Mouse (Mus musculus): ENCODE measurements at regions not wholly inside any gene's neighbourhood (a gene's known extent, or its start where the extent isn't known, plus 50 kb on each side); places are given as distances from the start of the nearest gene placed in this dataset.
"Not testable (repeated sequence)": the region's sequence is repeated elsewhere in the genome, so short reads cannot be mapped to it uniquely, and the experiment has no call there.

- in situ Hi-C loops (cut with MboI, MseI): no loop called here
Observed at GRCm38 (mm10) chr13:16465812-16466211, 454.2 kb downstream of the Inhba start.

DNA sequence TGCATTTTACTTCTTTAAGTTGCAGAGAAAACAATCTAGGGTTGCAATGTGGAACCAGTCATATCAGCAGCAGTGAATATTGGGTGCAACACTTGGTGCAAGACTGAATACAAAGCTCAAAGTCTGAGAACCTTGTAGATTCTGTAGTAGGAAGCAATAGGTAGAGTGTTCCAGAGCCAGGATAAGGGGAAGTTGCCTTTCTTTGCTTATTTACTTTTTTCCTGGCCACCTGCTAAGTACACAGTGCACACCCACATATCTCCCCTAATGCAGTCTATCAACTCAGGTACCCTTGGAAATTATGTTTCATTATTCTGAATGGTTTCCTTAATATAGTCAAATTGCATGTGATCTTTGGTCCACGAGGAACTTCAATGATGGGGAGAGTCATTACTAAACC lies 464.9 kb downstream of the Inhba start:
- in situ Hi-C loops (cut with MboI, MseI): no loop called here

DNA sequence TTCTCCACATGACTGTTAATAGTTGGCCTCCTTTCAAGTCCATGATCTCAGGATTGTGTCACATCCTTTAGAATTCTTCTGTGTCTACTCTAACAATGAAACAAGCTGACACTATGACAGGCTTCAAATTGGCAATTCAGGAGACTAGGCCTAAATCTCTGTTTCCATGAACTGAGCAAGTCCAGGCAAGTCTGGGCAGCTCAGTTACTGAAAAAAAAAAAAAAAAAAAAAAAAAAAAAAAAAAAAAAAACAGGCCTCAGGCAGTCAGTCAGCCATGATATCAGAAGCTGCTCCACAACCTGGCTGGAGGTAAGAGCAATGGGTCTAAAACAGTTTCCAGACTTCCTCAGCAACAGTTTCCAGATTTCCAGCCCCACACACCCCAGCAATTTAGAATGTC lies 475.6 kb downstream of the Inhba start:
- in situ Hi-C loops (cut with MboI, MseI): no loop called here

DNA sequence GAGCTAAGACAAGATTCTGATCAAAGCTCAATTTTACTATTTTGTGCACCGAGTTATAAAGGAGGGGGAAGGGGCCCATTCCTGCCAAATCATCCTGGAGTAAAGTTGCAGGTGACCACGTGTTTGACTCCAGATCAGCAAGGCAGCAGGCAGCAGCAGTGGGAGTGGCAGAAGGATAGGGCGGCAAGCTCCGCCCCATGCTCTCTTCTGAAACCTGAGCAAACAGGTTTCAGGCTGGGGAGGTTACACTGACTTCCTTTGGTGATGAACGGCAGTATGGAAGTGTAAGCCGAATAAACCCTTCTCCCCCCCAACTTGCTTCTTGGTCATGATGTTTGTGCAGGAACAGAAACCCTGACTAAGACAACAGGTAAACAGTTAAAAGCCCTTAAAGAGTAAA lies 479.0 kb downstream of the Inhba start:
- in situ Hi-C loops (cut with MboI, MseI): not testable (repeated sequence)

GRCm38 (mm10) chr13:16498052-16498451 lies 486.4 kb downstream of the Inhba start:
- in situ Hi-C loops (cut with MboI, MseI): no loop called here

DNA sequence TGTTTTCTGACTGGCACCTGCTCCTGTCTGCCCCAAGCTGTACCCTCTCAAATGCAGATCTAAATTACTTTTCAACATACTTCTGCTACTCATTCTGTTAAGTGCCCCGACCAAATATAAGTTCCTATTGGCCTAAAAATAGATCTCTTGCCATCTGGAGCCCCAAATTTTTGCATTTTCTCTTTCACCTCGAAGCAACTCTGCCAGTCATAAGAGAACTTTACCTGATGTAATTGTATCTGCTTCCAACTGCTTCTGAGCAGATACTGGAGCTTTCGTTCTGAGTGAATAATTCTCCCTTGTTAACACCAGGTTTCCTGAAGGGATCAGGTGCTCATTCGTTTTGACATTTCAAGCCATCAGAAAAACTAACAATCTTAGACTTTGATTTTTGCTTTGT lies 501.2 kb downstream of the Inhba start:
- in situ Hi-C loops (cut with MboI, MseI): no loop called here

- in situ Hi-C loops (cut with MboI, MseI): no loop called here
Observed at GRCm38 (mm10) chr13:16515195-16515594, 503.5 kb downstream of the Inhba start.

DNA sequence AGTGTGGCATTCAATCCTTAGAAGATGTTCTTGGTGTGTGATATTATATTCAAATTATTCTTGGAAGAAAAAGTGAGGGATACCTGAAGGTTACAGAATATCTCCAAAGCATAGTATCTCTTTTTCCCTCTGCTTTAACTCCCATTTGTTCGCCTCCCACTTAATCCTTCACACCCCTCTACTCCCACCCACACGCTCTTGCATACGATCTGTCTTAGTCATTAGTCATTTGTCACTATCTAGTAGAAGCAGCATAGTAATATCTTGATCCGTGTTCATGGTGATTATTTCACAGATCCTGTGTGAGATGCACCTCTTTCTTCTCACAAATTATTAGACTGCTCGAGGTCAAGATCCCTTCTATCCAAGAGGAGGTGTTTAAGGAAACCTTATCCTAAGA lies 517.4 kb downstream of the Inhba start:
- in situ Hi-C loops (cut with MboI, MseI): no loop called here

- in situ Hi-C loops (cut with MboI, MseI): no loop called here
Observed at GRCm38 (mm10) chr13:16543771-16544170, 532.1 kb downstream of the Inhba start.

DNA sequence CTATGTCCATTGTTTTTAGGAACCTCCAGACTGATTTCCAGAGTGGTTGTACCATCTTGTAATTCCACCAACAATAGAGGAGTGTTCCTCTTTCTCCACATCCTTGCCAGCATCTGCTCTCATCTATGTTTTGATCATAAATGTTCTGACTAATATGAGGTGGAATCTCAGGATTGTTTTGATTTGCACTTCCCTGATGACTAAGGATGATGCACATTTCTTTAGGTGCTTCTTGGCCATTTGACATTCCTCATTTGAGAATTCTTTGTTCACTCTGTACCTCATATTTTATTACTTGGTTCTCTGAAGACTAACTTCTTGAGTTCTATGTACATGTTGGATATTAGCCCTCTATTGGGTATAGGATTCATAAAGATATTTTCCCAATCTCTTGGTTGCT lies 538.4 kb downstream of the Inhba start:
- in situ Hi-C loops (cut with MboI, MseI): no loop called here

GRCm38 (mm10) chr13:16564988-16565387 lies 553.3 kb downstream of the Inhba start:
- in situ Hi-C loops (cut with MboI, MseI): no loop called here

DNA sequence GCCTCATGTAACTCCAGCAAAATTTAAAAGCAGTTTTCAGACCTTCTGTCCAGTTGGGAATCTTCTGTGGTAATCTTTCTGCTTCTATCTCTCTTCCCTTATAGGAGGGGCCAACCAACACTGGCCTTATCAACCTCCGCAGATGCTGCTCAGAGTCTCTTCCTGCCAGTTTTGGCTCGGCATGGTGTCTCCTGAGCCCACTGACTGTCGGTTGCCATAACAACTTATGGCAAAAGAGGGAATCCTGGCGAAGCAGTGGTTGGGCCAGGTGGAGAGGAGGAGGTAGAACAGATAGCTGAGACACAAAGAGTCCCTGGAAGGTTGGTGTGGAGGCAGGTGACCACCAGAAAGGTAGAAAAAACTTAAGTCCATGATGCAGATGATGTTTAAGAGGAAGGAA lies 562.4 kb downstream of the Inhba start:
- in situ Hi-C loops (cut with MboI, MseI): no loop called here

GRCm38 (mm10) chr13:16586286-16586685 lies 574.6 kb downstream of the Inhba start:
- in situ Hi-C loops (cut with MboI, MseI): no loop called here

GRCm38 (mm10) chr13:16619755-16620154 lies 608.1 kb downstream of the Inhba start:
- in situ Hi-C loops (cut with MboI, MseI): no loop called here

GRCm38 (mm10) chr13:16626584-16626983 lies 614.9 kb downstream of the Inhba start:
- in situ Hi-C loops (cut with MboI, MseI): no loop called here

DNA sequence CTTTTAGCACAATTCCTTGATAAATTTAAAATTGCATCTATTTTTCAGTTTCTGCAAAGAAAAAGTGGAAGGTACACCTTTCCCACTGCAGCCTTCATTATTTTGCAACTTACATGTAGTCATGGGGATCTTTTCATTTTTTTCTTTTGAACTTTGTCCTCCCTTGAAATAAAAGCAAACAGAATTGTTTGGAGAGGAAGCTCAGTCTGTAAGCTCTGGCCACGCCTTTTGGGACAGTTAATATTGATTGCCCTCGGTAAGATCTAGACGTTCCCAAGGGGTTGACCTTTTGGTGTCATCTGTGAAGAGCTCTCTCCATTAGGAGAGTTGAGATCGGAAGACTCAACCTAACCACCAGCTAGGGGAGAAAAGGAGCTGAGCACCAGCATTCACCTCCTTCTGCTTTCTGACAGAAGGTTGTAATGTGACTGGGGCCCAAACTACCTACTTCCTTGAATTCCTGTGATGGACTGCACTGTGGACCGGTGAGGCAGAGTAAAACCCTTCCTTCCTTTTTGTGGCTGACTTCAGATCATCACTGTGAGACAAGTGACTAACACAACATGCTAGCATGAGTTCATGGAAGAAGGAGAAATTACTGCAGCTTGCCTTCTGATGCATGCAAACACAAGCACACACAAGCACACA lies 621.9 kb downstream of the Inhba start:
- in situ Hi-C loops (cut with MboI, MseI): no loop called here

DNA sequence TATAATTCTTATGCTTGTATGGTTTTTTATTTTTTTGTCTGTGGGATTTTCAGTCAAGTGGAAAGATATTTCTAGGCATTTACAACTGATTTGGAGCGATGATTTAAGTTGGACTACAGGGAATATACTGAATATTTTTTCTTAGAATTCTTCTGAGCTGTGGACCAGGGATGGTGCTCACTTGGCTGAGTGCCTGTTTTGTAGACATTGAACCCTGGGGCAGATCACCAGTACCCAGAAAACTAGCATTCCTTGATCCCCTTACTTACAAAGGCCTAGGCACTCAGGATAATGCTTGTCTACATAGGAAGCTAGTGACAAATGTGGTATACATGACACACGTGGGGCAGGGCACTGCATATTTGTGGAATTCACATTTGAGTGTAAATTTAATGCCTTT lies 624.6 kb downstream of the Inhba start:
- in situ Hi-C loops (cut with MboI, MseI): no loop called here

- in situ Hi-C loops (cut with MboI, MseI): no loop called here
Observed at GRCm38 (mm10) chr13:16641611-16642449, 630.2 kb downstream of the Inhba start.

- in situ Hi-C loops (cut with MboI, MseI): no loop called here
Observed at GRCm38 (mm10) chr13:16642450-16642994, 630.9 kb downstream of the Inhba start.

- in situ Hi-C loops (cut with MboI, MseI): no loop called here
Observed at GRCm38 (mm10) chr13:16645311-16645710, 633.7 kb downstream of the Inhba start.

- in situ Hi-C loops (cut with MboI, MseI): no loop called here
Observed at GRCm38 (mm10) chr13:16646056-16646455, 634.4 kb downstream of the Inhba start.

GRCm38 (mm10) chr13:16646649-16647048 lies 635.0 kb downstream of the Inhba start:
- in situ Hi-C loops (cut with MboI, MseI): no loop called here

GRCm38 (mm10) chr13:16656110-16656509 lies 644.5 kb downstream of the Inhba start:
- in situ Hi-C loops (cut with MboI, MseI): loop anchor here (25.0 kb wide), 1 partner anchor 644 kb away; the partner anchor contains the start of gene Inhba
